Mouse (Mus musculus) spleen, adult 2 months (tissue): Measurements from ENCODE around the gene 2410004P03Rik. TPM values are rescaled to one million over a fixed set of nuclear protein-coding genes. Genes with fewer than 3 reads are reported as not detected.

Experiments
- DNase-seq, 2 experiments: peaks; one replicate each; pipeline versions ENCODE4 v3.0.0 to v3.0.0-alpha.2; 2012 to 2021; ENCODE audit warnings: low spot score in 2 of 2, low read depth in 1 of 2
- H3K27ac ChIP-seq: fragments of 200-500 bp; 2 replicates; pipeline ENCODE4 v1.5.1; 2012; ENCODE audit warnings: low read length, inconsistent platforms; ENCODE audit not compliant: insufficient read depth
- H3K27me3 ChIP-seq: fragments of 200-500 bp; 2 replicates; pipeline ENCODE4 v1.6.1; 2012; ENCODE audit warnings: mild to moderate bottlenecking, moderate library complexity, low read length, inconsistent platforms; ENCODE audit not compliant: control insufficient read depth, insufficient read depth
- H3K36me3 ChIP-seq: fragments of 200-500 bp; 2 replicates; pipeline ENCODE4 v1.6.1; 2012; ENCODE audit warnings: mild to moderate bottlenecking, low read length, inconsistent platforms; ENCODE audit not compliant: control insufficient read depth, insufficient read depth
- H3K4me1 ChIP-seq: fragments of 200-500 bp; 2 replicates; pipeline ENCODE4 v1.6.1; 2011; ENCODE audit warnings: inconsistent platforms; ENCODE audit not compliant: control insufficient read depth, insufficient read depth, insufficient read length
- H3K4me3 ChIP-seq: fragments of 200-500 bp; 2 replicates; pipeline ENCODE4 v1.5.1; 2011; ENCODE audit warnings: mild to moderate bottlenecking, inconsistent platforms; ENCODE audit not compliant: insufficient read depth, insufficient read length; ENCODE audit errors: extremely low read depth
- CTCF ChIP-seq: fragments of 200-500 bp; IDR thresholded peaks from 2 replicates; pipeline ENCODE4 v1.5.1; 2011; ENCODE audit warnings: mild to moderate bottlenecking, inconsistent platforms; ENCODE audit not compliant: insufficient read depth, insufficient read length, insufficient replicate concordance; ENCODE audit errors: extremely low read depth
- POLR2A ChIP-seq: fragments of 200-500 bp; IDR thresholded peaks from 2 replicates; pipeline ENCODE4 v1.6.1; 2011; ENCODE audit warnings: low read depth, low read length, inconsistent platforms
- WGBS: fragments of 180-500 bp; shearing (Covaris S2); methylation state at CpG from one replicate; pipeline ENCODE4 v1.1.7; 2018; 5-methylcytosine and 5-hydroxymethylcytosine counted together
- polyA plus RNA-seq: library from polyadenylated mRNA; depleted of rRNA; stranded (reverse); fragments of >200 nt; gene quantifications from 2 replicates; pipeline ENCODE4 v1.2.3, GENCODE M21; 2012

Gene 2410004P03Rik
- polyA plus RNA-seq, 1 experiment, result 0.32 TPM

DNA sequence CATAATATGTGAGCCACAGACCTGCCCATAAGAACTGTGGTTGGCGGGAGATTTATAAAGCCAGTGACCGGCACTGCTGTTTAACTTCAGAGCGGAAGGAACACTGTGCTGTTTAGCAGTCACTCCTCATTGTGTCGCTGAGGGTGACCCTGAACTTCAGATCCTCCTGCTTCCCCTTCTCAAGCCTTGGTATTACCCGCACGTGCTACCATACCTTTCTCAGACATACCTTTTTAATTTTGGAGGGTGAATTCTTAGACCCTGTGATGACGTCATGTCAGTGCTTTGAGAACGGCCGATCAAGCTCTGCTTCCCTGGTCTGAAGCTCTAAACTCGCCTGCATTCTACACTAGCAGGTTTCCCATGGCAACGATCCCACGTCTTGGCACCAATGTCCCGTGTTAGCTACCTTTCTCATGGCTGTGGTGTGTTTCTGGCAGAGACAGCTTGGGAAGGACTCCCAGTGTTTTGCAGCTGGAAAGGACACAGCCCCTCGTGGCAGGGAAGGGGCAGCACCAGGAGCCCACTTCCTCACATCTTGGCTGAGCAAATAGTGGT lies 25.6 kb upstream of the 2410004P03Rik start:
- H3K4me3 ChIP-seq, result no peak overlapping the region
- H3K36me3 ChIP-seq, result no peaks in the 10 kb centered on the region
- H3K4me1 ChIP-seq, result no peaks in the 10 kb centered on the region; the same call in 1 of the 2 replicates
- H3K27ac ChIP-seq, result no peak overlapping the region
- TF ChIP-seq CTCF (no peak), POLR2A (no peak)
- no peak for DNase-seq
- 55% methylated on average over 14 of the region's 14 CpGs for WGBS
- no peaks in the 10 kb centered on the region for H3K27me3 ChIP-seq

DNA sequence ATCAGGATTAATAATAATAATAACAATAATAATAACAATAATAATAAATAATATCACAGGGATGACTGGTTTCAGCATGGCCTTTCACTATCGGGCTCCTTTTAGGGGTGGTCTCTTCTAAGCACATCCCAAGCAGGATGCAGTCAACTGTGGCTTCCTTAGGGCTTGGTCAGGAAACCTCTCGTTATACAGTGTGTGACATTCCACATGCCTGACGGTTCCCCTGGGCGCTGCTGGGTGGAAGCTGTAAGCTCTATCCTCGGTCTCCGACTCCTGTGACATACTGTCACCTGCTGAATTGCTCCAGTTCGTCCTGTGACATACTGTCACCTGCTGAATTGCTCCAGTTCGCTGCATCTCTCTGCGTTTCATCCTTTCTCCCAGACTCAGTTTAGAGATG lies 25.0 kb upstream of the 2410004P03Rik start:
- no peak overlapping the region for H3K4me3 ChIP-seq
- DNase-seq, result no peak
- no peaks in the 10 kb centered on the region; the same call in 1 of the 2 replicates for H3K4me1 ChIP-seq
- H3K27me3 ChIP-seq, result no peaks in the 10 kb centered on the region
- no peak overlapping the region for H3K27ac ChIP-seq
- TF ChIP-seq CTCF, result no peak
- no peak for TF ChIP-seq POLR2A
- no peaks in the 10 kb centered on the region for H3K36me3 ChIP-seq
- 72% methylated on average over 9 of the region's 9 CpGs for WGBS

DNA sequence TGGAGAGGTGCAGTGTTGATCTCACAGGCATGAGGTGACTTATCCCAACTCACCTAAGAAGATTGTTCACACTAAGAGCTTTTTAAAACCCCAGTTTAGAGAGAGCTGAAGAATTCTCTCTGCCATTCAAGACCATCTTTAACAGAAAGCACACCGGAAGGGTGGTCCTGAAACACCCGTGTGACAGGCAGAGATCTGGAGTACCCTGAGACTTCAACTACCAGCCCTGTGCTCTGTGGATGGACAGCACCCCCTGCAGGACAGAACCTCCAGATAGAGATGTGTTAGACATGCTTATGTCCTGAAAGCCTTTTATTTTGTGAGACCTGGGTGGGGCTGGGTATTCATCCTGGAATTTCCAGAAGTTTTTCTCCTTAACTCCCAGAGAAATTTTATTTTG lies 23.6 kb upstream of the 2410004P03Rik start:
- H3K4me1 ChIP-seq, result no peaks in the 10 kb centered on the region; the same call in 1 of the 2 replicates
- 50% methylated on average over 2 of the region's 2 CpGs for WGBS
- H3K4me3 ChIP-seq, result no peak overlapping the region
- no peaks in the 10 kb centered on the region for H3K36me3 ChIP-seq
- TF ChIP-seq CTCF (peak; percentile 56; the same call in 1 of the 2 replicates), POLR2A (no peak)
- no peaks in the 10 kb centered on the region for H3K27me3 ChIP-seq
- no peak overlapping the region for H3K27ac ChIP-seq
- peak in 1 of 2 experiments; percentile 65 for DNase-seq

DNA sequence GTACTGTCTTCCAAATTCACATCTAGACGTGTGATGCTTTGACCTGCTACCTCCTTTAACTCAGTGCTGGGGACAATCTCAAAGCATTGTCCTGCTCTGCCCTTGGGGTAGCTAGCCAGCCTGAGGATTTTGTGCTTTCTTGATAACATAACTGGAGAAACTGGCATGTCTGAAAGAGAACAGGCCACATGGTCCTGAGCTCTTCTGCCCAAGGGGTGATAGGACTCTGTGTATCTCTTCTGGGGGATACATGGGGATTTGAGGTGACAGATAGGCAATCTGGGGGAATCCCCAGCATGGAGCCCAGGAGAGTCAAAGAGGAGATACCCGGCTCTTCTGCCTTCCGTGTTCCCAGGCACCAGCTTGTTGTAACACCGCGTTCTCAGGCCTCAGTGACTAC lies 23.1 kb upstream of the 2410004P03Rik start:
- H3K4me1 ChIP-seq, result no peaks in the 10 kb centered on the region; the same call in 1 of the 2 replicates
- no peak for DNase-seq
- no peak overlapping the region for H3K4me3 ChIP-seq
- 90% methylated on average over 5 of the region's 5 CpGs for WGBS
- no peak overlapping the region for H3K27ac ChIP-seq
- TF ChIP-seq CTCF (no peak), POLR2A (no peak)
- no peaks in the 10 kb centered on the region for H3K27me3 ChIP-seq
- H3K36me3 ChIP-seq, result no peaks in the 10 kb centered on the region

DNA sequence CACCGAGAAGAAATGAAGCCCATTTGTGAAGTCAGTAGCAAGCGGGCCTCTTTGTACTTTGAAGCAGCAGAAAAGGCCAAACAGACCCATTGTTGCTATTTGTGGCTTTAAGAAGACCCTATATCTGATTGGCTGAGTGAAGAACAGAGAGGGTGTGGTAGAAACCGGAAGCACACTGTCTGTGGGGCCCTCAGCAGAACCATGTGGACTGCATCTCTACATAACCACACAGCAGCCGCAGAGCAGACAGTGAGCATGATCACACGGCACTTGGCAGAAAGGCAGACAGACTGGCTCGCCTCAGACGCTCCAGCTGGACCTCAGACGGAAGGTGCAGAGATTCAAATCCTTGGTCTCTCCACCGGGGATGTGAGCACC lies 21.9 kb upstream of the 2410004P03Rik start:
- WGBS, result 57% methylated on average over 9 of the region's 9 CpGs
- H3K4me1 ChIP-seq, result no peaks in the 10 kb centered on the region; the same call in 1 of the 2 replicates
- H3K36me3 ChIP-seq, result no peaks in the 10 kb centered on the region
- H3K27ac ChIP-seq, result no peak overlapping the region
- no peak for DNase-seq
- H3K27me3 ChIP-seq, result no peaks in the 10 kb centered on the region
- no peak overlapping the region for H3K4me3 ChIP-seq
- TF ChIP-seq POLR2A (no peak), CTCF (no peak)

DNA sequence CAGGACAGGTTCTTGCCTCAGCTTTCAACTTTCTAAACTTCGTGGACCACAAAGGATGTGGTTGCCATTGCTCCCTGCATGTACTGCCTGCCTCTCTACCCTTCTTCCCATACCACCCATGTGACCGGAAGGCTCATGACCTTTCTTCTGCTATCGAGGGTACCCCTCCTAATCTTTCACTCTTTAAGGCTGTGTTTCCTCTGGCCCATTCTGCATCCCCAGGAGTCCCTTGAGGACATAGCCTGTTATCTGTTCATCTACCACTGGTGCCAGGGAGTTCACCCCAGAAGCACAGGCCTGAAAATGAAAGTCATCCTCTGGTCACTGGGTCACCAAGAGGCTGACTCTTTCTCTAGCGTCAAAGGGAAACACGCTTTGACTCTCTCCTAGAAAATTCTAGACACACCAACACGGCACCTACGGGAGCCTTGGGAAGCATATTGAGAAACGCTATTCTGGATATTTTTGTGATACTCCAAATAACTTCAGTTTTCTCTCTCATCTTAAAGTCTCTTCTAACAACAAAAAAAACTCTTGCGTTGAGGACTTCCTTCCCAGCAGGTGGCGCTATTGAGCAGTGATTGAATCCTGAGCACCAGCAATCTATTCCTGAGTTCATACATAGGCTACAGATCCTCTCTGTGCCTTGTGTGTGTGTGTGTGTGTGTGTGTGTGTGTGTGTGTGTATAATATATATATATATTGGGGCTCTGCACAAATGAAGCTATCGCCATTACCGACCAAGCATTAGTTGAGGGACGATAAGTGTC lies 21.4 kb upstream of the 2410004P03Rik start:
- DNase-seq, result peak; percentile 55 to 70
- no peak for TF ChIP-seq POLR2A
- TF ChIP-seq CTCF, result peak; percentile 41; the same call in 1 of the 2 replicates
- Histone ChIP-seq H3K36me3 (no peaks in the 10 kb centered on the region), H3K4me1 (no peaks in the 10 kb centered on the region; the same call in 1 of the 2 replicates), H3K4me3 (0 out of 2 replicates have a peak overlapping the region, but pooled peaks have one; percentile 10), H3K27me3 (no peaks in the 10 kb centered on the region), H3K27ac (no peak overlapping the region)
- WGBS, result 27% methylated on average over 13 of the region's 13 CpGs
